32 mouse cellular contexts compared by ENCODE assay signal in the genomic region with DNA sequence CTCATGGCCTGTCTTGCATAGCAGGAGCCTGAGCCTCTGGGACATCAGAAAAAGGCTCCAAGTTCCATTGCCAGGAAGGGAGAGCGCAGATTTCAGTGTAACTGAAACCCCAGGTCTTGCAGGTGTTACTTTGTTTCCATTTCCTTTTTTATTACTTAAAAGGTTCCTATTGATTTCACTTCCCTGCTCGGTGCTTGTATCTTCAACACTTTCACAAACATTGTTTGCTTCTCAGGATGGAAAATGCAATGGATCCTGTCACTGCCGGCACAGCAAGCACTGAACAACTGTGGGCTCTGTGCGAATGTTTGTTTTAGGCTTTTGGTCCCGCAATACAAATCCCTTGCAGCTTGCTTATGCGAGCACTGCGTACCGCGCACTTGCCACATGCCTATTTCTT.
"Had no signal": no experiment of that assay in that cellular context is flagged by ENCODE, and none has a peak within 500 bp of the region (broad histone marks: within the 10 kb centered on the region; RNA-seq: fewer than 3 reads in every experiment).

No protein-coding gene starts in this region.

- H3K4me3 ChIP-seq: limb, embryonic 10.5 days; limb, embryonic 12.5 days; limb, embryonic 13.5 days; limb, embryonic 15.5 days; liver, embryonic 12.5 days; liver, embryonic 13.5 days; liver, embryonic 15.5 days; lung, embryonic 15.5 days; megakaryocyte, embryonic 14.5 days; midbrain, embryonic 10.5 days; midbrain, embryonic 12.5 days; midbrain, embryonic 13.5 days; midbrain, embryonic 15.5 days; myocyte; neural tube, embryonic 12.5 days had no signal

- H3K27ac ChIP-seq: limb, embryonic 10.5 days; limb, embryonic 12.5 days; limb, embryonic 13.5 days; limb, embryonic 15.5 days; liver, embryonic 12.5 days; liver, embryonic 13.5 days; liver, embryonic 14.5 days; liver, embryonic 15.5 days; lung, embryonic 15.5 days; macrophage; midbrain, embryonic 10.5 days; midbrain, embryonic 12.5 days; midbrain, embryonic 13.5 days; midbrain, embryonic 15.5 days; neural tube, embryonic 12.5 days had no signal

- H3K9me3 ChIP-seq: limb, embryonic 10.5 days; limb, embryonic 12.5 days; limb, embryonic 13.5 days; limb, embryonic 15.5 days; liver, embryonic 12.5 days; liver, embryonic 13.5 days; liver, embryonic 15.5 days; lung, embryonic 15.5 days; midbrain, embryonic 12.5 days; midbrain, embryonic 13.5 days; midbrain, embryonic 15.5 days; neural tube, embryonic 12.5 days had no signal

- H3K4me1 ChIP-seq: limb, embryonic 10.5 days; limb, embryonic 12.5 days; limb, embryonic 15.5 days; liver, embryonic 12.5 days; liver, embryonic 13.5 days; liver, embryonic 15.5 days; lung, embryonic 15.5 days had no signal

- H3K4me2 ChIP-seq: limb, embryonic 12.5 days; limb, embryonic 13.5 days; limb, embryonic 15.5 days; liver, embryonic 11.5 days; liver, embryonic 12.5 days; liver, embryonic 13.5 days; liver, embryonic 15.5 days; lung, embryonic 14.5 days; lung, embryonic 15.5 days; midbrain, embryonic 11.5 days; midbrain, embryonic 12.5 days; midbrain, embryonic 13.5 days; midbrain, embryonic 15.5 days; neural tube, embryonic 12.5 days had no signal

- H3K36me3 ChIP-seq: limb, embryonic 10.5 days; limb, embryonic 12.5 days; limb, embryonic 13.5 days; limb, embryonic 15.5 days; liver, embryonic 12.5 days; liver, embryonic 13.5 days; liver, embryonic 15.5 days; lung, embryonic 15.5 days; midbrain, embryonic 10.5 days; midbrain, embryonic 12.5 days; midbrain, embryonic 13.5 days; midbrain, embryonic 15.5 days; neural tube, embryonic 12.5 days had no signal

- DNase-seq: left cerebral cortex, postnatal 4 days; liver; liver, embryonic 13.5 days; liver, postnatal 0 days; lung, adult 18-20 months; lung, adult 2 months; lung, embryonic 14.5 days; lung, postnatal 10 days; lung, postnatal 14 days; lung, postnatal 36 days; lung, postnatal 4 days; midbrain, embryonic 14.5 days had no signal

- ATAC-seq: liver, embryonic 12.5 days; liver, postnatal 0 days; lung, postnatal 0 days; midbrain, embryonic 13.5 days; midbrain, embryonic 15.5 days; midbrain, embryonic 16.5 days had no signal

- H3K9ac ChIP-seq: limb, embryonic 12.5 days; limb, embryonic 13.5 days; limb, embryonic 15.5 days; liver, embryonic 12.5 days; liver, embryonic 13.5 days; liver, embryonic 14.5 days; liver, embryonic 15.5 days; liver, postnatal 0 days; lung, embryonic 14.5 days; lung, embryonic 15.5 days; midbrain, embryonic 12.5 days; midbrain, embryonic 13.5 days; midbrain, embryonic 15.5 days; neural tube, embryonic 12.5 days had no signal

- H3K27me3 ChIP-seq: limb, embryonic 12.5 days; limb, embryonic 13.5 days; limb, embryonic 15.5 days; liver, embryonic 12.5 days; liver, embryonic 13.5 days; liver, embryonic 15.5 days; lung, embryonic 15.5 days; midbrain, embryonic 12.5 days; midbrain, embryonic 13.5 days; midbrain, embryonic 15.5 days; neural tube, embryonic 12.5 days had no signal
